Mouse (Mus musculus): ENCODE results near the gene Supt3. TPM values are rescaled to one million over a fixed set of nuclear protein-coding genes. Genes with fewer than 3 reads are reported as not detected.

Supt3 gene
- polyA plus RNA-seq, 1 experiment from 2014 or later = 26.1 TPM

DNA sequence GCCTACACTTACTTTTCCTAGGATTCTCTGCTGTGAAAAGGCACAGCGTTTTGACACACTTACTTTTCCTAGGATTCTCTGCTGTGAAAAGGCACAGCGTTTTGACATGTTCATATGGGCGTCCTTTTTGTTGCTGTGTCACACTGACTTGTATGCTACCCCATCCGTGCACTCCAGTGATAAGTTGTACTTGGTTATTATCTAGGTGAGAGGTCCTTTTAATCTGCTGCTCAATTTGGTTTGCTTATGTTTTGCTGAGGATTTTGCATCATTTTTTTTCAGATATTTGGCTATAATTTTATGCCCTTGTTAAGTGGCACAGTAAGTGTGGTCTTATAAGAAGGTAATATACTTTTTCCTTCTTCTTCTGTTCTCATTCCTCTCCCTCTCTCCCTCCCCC, 51.0 kb downstream of the Supt3 start:
- Histone ChIP-seq H3K9me3 (peaks cover 4% of the 10 kb centered on the region; the same call in 1 of the 2 replicates), H3K27me3 (no peaks in the 10 kb centered on the region), H3K27ac (no peak overlapping the region), H3K4me3 (replicated peaks) (no peak overlapping the region), H3K4me1 (replicated peaks) (no peaks in the 10 kb centered on the region), H3K9ac (replicated peaks) (no peak overlapping the region), H3K36me3 (no peaks in the 10 kb centered on the region), H3K4me2 (no peak overlapping the region)
- 88% methylated on average over 4 of the region's 4 CpGs for WGBS
- no peak for ATAC-seq (ENCODE audit: insufficient number of reproducible peaks, insufficient read depth, low FRiP score, low TSS enrichment, low read depth)

DNA sequence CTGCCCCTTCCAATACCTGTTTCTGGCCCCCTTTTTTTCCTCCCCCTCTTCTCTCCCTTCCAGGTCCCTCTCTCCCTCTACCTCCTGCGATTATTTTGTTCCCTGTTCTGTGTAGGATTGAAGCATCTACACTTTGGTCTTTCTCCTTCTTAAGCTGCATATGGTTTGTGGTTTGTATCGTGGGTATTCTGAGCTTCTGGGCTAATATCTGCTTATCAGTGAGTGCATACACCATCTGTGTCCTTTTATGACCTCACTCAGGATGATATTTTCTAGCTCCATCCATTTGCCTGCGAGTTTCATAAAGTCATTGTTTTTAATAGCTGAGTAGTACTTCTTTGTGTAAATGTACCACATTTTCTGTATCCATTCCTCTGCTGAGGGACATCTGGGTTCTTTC, 52.6 kb downstream of the Supt3 start:
- H3K4me3 ChIP-seq (replicated peaks) = no peak overlapping the region
- no peak overlapping the region for H3K4me2 ChIP-seq
- peaks cover 4% of the 10 kb centered on the region; the same call in 1 of the 2 replicates for H3K9me3 ChIP-seq
- H3K36me3 ChIP-seq = no peaks in the 10 kb centered on the region
- WGBS = 89% methylated on average over 3 of the region's 3 CpGs
- H3K4me1 ChIP-seq (replicated peaks) = 0 out of 2 replicates have a peak, but pooled peaks cover 6% of the 10 kb centered on the region
- no peak for ATAC-seq (ENCODE audit: insufficient number of reproducible peaks, insufficient read depth, low FRiP score, low TSS enrichment, low read depth)
- H3K9ac ChIP-seq (replicated peaks) = no peak overlapping the region
- no peak overlapping the region for H3K27ac ChIP-seq
- no peaks in the 10 kb centered on the region for H3K27me3 ChIP-seq

DNA sequence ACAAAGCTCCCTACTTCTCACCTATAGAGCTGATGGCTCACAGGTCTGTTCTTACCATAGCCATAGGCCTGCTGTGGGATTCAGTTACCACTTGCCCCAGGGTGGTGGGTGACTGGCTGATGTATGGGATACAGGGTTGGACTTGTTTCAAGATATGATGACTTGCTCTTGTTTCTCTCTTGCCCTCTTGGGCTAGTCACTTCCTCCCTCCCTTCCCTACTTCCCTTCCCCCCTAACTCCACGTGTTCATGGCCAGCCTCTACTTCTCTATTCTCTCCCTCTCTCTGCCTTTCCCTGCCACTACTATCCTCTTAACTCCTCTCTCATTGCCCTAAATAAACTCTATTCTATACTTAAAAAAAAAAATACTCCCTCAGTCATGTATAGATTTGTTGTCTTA, 54.2 kb downstream of the Supt3 start:
- no peak for ATAC-seq (ENCODE audit: insufficient number of reproducible peaks, insufficient read depth, low FRiP score, low TSS enrichment, low read depth)
- Histone ChIP-seq H3K4me3 (replicated peaks) (no peak overlapping the region), H3K27ac (no peak overlapping the region), H3K9ac (replicated peaks) (no peak overlapping the region), H3K36me3 (no peaks in the 10 kb centered on the region), H3K4me2 (no peak overlapping the region), H3K4me1 (replicated peaks) (0 out of 2 replicates have a peak, but pooled peaks cover 6% of the 10 kb centered on the region), H3K27me3 (no peaks in the 10 kb centered on the region), H3K9me3 (peaks cover 4% of the 10 kb centered on the region; the same call in 1 of the 2 replicates)
- 65% methylated on average over 1 of the region's 1 CpGs for WGBS

DNA sequence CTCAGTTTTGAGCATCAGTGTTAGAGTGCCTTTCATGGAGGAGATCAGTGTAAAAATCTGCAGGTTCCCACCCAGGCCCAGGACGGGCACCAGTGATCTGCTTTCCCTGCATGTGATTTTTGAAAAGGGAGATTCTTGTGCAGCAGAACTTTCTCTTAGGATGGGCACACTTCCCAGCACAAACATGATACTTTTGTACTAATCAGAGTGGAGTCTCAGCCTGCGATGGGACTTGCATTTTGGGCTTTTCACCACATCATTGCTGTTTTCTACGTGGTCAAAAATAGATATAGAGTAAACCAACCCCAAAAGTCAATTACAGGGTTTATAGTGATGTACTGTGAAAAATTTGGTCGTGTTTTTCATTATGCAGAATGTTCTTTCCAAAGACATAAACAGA, 65.2 kb downstream of the Supt3 start:
- Histone ChIP-seq H3K9ac (replicated peaks) (no peak overlapping the region), H3K4me2 (no peak overlapping the region), H3K27ac (no peak overlapping the region), H3K4me1 (replicated peaks) (peaks cover 7% of the 10 kb centered on the region; the same call in 1 of the 2 replicates), H3K27me3 (no peaks in the 10 kb centered on the region), H3K9me3 (no peaks in the 10 kb centered on the region), H3K36me3 (no peaks in the 10 kb centered on the region), H3K4me3 (replicated peaks) (no peak overlapping the region)
- WGBS = 69% methylated on average over 4 of the region's 4 CpGs
- no peak for ATAC-seq (ENCODE audit: insufficient number of reproducible peaks, insufficient read depth, low FRiP score, low TSS enrichment, low read depth)

DNA sequence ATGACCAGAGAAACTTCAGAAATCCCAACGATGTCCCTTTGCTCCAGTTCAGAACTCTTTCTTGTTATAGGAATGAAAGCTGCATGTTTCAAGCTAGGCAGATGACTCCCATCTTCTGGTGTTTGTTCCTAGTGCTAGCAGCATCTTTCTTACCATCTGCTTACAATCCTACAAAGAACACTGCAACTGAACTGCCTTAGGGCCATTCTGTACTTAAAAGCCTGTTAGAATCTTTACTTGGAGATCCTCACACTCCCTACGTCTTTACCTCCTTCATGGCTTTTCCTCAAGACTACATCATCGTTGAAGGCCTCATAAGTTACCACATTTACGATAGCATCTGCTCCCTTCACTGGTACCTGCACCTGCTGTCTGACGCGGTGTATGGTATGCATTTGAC, 86.2 kb downstream of the Supt3 start:
- WGBS = 91% methylated on average over 6 of the region's 6 CpGs

DNA sequence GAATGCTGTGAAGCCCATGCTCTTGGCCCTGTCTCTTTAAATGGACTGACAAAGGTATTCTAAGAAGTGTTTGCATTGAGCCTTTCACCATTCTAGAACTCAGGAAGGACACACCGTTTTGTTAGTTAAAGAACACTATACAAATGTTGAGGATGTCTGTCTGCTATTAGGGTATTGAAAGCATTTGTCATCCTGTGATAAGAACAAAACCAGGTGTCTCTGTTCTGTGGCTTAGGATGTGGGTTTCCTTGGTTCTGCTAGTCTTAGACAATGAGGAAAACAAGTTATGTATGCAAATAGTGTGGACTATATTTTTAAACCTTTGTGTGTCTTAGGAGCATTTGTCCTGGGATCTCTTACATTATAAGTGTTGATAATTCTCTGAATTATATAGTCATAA, 116.6 kb downstream of the Supt3 start:
- Histone ChIP-seq H3K4me3 (replicated peaks) (no peak overlapping the region), H3K9me3 (no peaks in the 10 kb centered on the region), H3K9ac (replicated peaks) (no peak overlapping the region), H3K4me1 (replicated peaks) (no peaks in the 10 kb centered on the region), H3K36me3 (no peaks in the 10 kb centered on the region), H3K4me2 (no peak overlapping the region), H3K27ac (no peak overlapping the region), H3K27me3 (no peaks in the 10 kb centered on the region)
- 76% methylated on average over 1 of the region's 1 CpGs for WGBS
- no peak for ATAC-seq (ENCODE audit: insufficient number of reproducible peaks, insufficient read depth, low FRiP score, low TSS enrichment, low read depth)

More for the DNA sequence above, 86.2 kb downstream of the Supt3 start:
- ATAC-seq (ENCODE audit: insufficient number of reproducible peaks, insufficient read depth, low FRiP score, low TSS enrichment, low read depth) = no peak
- Histone ChIP-seq H3K27me3 (no peaks in the 10 kb centered on the region), H3K4me1 (replicated peaks) (peaks cover 6% of the 10 kb centered on the region), H3K27ac (no peak overlapping the region), H3K9me3 (no peaks in the 10 kb centered on the region), H3K9ac (replicated peaks) (no peak overlapping the region), H3K4me2 (no peak overlapping the region), H3K4me3 (replicated peaks) (no peak overlapping the region), H3K36me3 (no peaks in the 10 kb centered on the region)

DNA sequence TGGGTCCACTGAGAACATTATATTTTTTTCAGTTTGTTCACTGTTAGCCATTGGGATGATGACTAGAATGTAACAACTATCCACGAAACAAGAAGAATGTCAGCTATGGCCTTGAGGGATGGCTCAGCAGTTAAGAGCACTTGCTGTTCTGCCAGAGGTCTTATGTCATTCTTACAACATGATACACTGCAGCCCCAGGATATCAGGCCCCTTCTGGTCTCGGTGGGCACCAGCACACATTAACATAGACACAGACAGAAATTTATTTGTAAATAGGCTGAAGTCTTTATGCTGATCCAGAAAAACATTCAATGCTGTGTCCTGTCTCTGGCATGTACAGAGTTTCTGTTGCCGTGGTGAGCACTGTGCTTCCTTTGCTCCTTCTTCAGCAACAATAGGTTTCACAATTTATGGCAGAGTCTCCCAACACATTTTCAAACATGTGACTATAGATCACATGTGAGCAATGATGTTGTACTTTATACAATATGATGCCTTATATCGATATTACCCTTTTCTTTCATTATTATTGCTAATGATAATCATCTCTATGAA, 166.7 kb downstream of the Supt3 start:
- no peak overlapping the region for H3K9ac ChIP-seq (replicated peaks)
- H3K36me3 ChIP-seq = no peaks in the 10 kb centered on the region
- H3K9me3 ChIP-seq = no peaks in the 10 kb centered on the region
- H3K4me1 ChIP-seq (replicated peaks) = no peaks in the 10 kb centered on the region
- no peak overlapping the region for H3K4me3 ChIP-seq (replicated peaks)
- no peak for ATAC-seq (ENCODE audit: insufficient number of reproducible peaks, insufficient read depth, low FRiP score, low TSS enrichment, low read depth)
- no peak overlapping the region for H3K4me2 ChIP-seq
- WGBS = 82% methylated on average over 4 of the region's 4 CpGs
- H3K27ac ChIP-seq = no peak overlapping the region
- H3K27me3 ChIP-seq = no peaks in the 10 kb centered on the region

DNA sequence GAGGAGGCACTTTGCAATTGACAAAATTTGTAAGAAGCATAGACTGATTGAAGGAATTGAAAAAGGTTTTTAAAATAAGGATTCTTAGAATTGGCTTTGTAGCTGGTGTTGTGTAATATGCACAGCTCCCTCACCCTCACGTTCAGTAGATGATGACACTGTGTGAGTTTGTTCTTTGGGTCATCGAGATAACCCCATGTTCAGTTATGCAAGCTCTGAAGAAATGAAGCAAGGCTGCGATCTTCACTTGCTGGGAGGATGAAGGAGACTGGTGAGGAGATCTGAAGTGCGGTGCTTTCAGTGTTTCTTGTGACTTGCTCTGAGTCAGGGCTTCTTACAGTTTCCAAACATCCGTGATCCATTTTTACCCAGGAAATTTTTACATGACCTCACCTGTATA, 168.4 kb downstream of the Supt3 start:
- Histone ChIP-seq H3K9me3 (no peaks in the 10 kb centered on the region), H3K27me3 (no peaks in the 10 kb centered on the region), H3K4me2 (no peak overlapping the region), H3K27ac (no peak overlapping the region), H3K4me1 (replicated peaks) (no peaks in the 10 kb centered on the region), H3K36me3 (no peaks in the 10 kb centered on the region), H3K4me3 (replicated peaks) (no peak overlapping the region), H3K9ac (replicated peaks) (no peak overlapping the region)
- 89% methylated on average over 5 of the region's 5 CpGs for WGBS
- no peak for ATAC-seq (ENCODE audit: insufficient number of reproducible peaks, insufficient read depth, low FRiP score, low TSS enrichment, low read depth)

DNA sequence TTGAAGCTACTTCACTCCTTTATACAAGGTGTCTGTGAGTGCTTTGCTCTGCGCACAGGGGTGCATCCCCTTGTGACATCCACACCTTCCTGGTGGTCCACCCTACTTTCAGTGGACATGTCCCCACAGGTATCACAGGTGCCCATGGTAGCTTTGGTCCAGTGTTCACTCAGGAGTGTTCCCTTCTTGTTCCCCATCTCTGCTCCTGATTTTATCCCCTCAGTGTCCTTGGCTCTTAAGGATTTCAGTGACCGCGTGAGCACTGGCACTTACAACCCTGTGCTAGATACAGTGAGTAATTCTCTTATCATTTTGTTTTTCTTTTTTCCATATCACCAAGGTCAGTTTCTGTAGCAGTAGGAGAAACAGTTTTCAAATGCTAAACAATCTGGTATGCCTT, 171.4 kb downstream of the Supt3 start:
- no peak for ATAC-seq (ENCODE audit: insufficient number of reproducible peaks, insufficient read depth, low FRiP score, low TSS enrichment, low read depth)
- Histone ChIP-seq H3K9ac (replicated peaks) (no peak overlapping the region), H3K4me2 (no peak overlapping the region), H3K9me3 (no peaks in the 10 kb centered on the region), H3K36me3 (no peaks in the 10 kb centered on the region), H3K4me1 (replicated peaks) (no peaks in the 10 kb centered on the region), H3K4me3 (replicated peaks) (no peak overlapping the region), H3K27ac (no peak overlapping the region), H3K27me3 (no peaks in the 10 kb centered on the region)
- WGBS = 96% methylated on average over 3 of the region's 3 CpGs

DNA sequence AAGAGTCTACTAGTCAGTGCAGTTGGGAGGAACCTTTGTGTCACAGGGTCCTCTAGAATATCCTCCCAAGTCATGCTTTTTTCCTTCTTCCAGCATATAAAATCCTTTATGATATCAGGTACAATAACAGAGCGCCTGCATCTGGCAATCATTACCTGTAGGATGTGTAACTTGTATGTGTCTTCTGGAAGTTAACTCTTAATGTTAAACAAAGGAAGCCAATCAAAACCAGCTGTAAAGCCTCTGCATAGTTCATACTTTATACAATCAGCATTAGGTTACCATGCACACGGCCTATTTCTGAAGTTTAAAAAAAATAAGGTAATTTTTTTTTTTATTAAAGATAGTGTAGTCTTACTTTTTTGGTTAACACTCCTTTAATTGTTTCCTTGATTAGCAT, 179.7 kb downstream of the Supt3 start:
- H3K27ac ChIP-seq = peak overlapping the region; percentile 59; the same call in 1 of the 2 replicates
- H3K4me1 ChIP-seq (replicated peaks) = peaks cover 14% of the 10 kb centered on the region
- no peaks in the 10 kb centered on the region for H3K27me3 ChIP-seq
- no peak overlapping the region for H3K4me3 ChIP-seq (replicated peaks)
- no peaks in the 10 kb centered on the region for H3K9me3 ChIP-seq
- H3K4me2 ChIP-seq = no peak overlapping the region
- H3K9ac ChIP-seq (replicated peaks) = no peak overlapping the region
- WGBS = 49% methylated on average over 2 of the region's 2 CpGs
- H3K36me3 ChIP-seq = no peaks in the 10 kb centered on the region
- no peak for ATAC-seq (ENCODE audit: insufficient number of reproducible peaks, insufficient read depth, low FRiP score, low TSS enrichment, low read depth)

DNA sequence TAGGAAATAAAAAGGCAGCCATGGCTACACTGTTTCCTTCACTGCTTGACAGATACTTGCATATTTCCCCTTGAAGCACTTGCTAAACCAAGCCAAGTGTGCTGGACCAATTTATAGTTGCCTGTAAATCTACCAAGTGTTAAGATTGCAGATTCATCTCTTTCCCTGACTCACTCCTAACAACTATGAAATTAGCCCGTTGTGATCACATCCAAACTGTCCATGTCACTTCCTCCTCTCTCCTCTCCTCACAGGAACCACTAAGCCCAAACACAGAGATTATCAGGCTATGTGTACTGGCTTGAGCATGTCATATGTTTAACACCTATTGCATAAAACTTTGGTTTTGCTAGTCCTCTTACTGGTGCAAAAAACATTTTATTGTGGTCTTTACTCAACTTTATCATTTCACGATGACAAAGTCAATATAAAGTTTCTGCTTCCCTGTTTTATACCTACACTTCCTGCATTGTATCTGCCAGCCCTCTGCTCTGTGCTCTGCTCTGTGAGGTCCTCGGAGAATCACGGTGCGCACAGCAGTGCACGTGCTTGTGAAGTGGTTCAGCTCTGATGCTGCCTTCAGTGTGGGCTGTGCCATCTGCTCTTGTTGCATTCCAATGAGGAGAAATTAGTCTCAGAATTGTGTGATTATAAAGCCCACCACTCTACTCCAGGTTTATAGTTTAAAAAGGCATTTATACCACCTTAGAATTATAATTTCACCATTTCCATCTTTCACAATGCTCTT, 186.3 kb downstream of the Supt3 start:
- Histone ChIP-seq H3K4me1 (replicated peaks) (peaks cover 6% of the 10 kb centered on the region; the same call in 1 of the 2 replicates), H3K4me2 (no peak overlapping the region), H3K9me3 (no peaks in the 10 kb centered on the region), H3K27ac (no peak overlapping the region), H3K4me3 (replicated peaks) (no peak overlapping the region), H3K27me3 (no peaks in the 10 kb centered on the region), H3K36me3 (no peaks in the 10 kb centered on the region), H3K9ac (replicated peaks) (no peak overlapping the region)
- ATAC-seq (ENCODE audit: insufficient number of reproducible peaks, insufficient read depth, low FRiP score, low TSS enrichment, low read depth) = no peak
- WGBS = 79% methylated on average over 6 of the region's 6 CpGs

DNA sequence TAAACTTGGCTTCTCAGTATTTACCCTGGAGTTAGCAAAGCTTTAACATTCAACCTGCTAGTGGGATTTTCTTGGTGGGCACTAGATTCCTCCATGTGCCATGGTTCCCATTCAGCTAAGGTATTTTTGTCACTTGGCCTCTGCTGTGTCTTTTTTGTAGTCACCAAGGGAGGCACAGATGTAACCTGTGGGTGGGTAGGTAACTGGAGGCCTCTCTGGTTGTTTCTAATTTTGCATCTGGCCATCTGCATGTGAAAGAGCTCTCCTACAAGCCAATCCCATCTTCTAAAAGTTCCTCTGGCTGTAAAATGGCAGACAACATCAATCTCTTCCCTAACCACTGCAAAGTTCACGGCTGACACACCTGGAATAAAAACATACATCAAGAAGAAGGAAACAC, 190.2 kb downstream of the Supt3 start:
- no peak overlapping the region for H3K9ac ChIP-seq (replicated peaks)

More for the DNA sequence above, 190.2 kb downstream of the Supt3 start:
- Histone ChIP-seq H3K9me3 (no peaks in the 10 kb centered on the region), H3K27ac (no peak overlapping the region), H3K4me1 (replicated peaks) (no peaks in the 10 kb centered on the region), H3K27me3 (no peaks in the 10 kb centered on the region), H3K36me3 (no peaks in the 10 kb centered on the region), H3K4me2 (no peak overlapping the region), H3K4me3 (replicated peaks) (no peak overlapping the region)
- no peak for ATAC-seq (ENCODE audit: insufficient number of reproducible peaks, insufficient read depth, low FRiP score, low TSS enrichment, low read depth)
- whole genome bisulfite sequencing = 69% methylated on average over 1 of the region's 1 CpGs

Measured in limb, embryonic 12.5 days (tissue).